Mouse (Mus musculus): Measurements from ENCODE around the gene Lrmda.

GRCm38 (mm10) chr14:22545887-22546675 lies 526.6 kb downstream of the Lrmda start:
- no peak for TF ChIP-seq CTCF (IDR thresholded peaks at IDR 0.05; ENCODE audit: borderline replicate concordance, extremely low read depth, insufficient read depth, insufficient read length)
- TF ChIP-seq POLR2A (IDR thresholded peaks at IDR 0.05; ENCODE audit: borderline replicate concordance, extremely low read depth, insufficient read depth, insufficient read length, poor library complexity, severe bottlenecking) = no peak
